Mouse (Mus musculus): ENCODE data around the gene Cfap57. TPM values are rescaled to one million over a fixed set of nuclear protein-coding genes. Genes with fewer than 3 reads are reported as not detected.

Gene Cfap57
- total and polyA plus RNA-seq, 3 experiments, result not detected

- no peaks in the 10 kb centered on the region for H3K4me1 ChIP-seq (ENCODE audit: control insufficient read depth in 1 of 2, insufficient read depth in 2 of 2)
- H3K27ac ChIP-seq (ENCODE audit: insufficient read depth, low read depth), result no peak within 1 kb of the TSS
- in situ Hi-C loops (cut with MboI; ENCODE audit: low pct_ligation_motif_present, low pct_unique_long_range_greater_than_20kb, low sequenced_read_pairs) (loop anchor here (10.0 kb wide), 1 partner anchor 516 kb away; the partner anchor contains the start of gene Zfp691), dilution Hi-C loops (cut with MboI; ENCODE audit: extremely low pct_ligation_motif_present, extremely low pct_unique_long_range_greater_than_20kb, low sequenced_read_pairs) (no loop called here)
- H3K9ac ChIP-seq (ENCODE audit: insufficient read depth, low read depth), result no peak within 1 kb of the TSS
- DNase-seq (ENCODE audit: extremely low read depth), result no peak
- TF ChIP-seq NELFE (IDR thresholded peaks at IDR 0.05; ENCODE audit: low read depth, low read length), result no peak
- no peak for TF ChIP-seq MYC (IDR thresholded peaks at IDR 0.05; ENCODE audit: low read depth, low read length)
- TF ChIP-seq JUN (IDR thresholded peaks at IDR 0.05; ENCODE audit: insufficient read depth, low read depth, low read length), result no peak
- TF ChIP-seq MAX (IDR thresholded peaks at IDR 0.05; ENCODE audit: low read length), result no peak
- no peaks in the 10 kb centered on the region for H3K79me2 ChIP-seq (replicated peaks; ENCODE audit: control insufficient read depth, extremely low read depth, insufficient read depth, poor library complexity, severe bottlenecking)
- H3K4me2 ChIP-seq (ENCODE audit: insufficient read depth, low read depth, poor library complexity, severe bottlenecking), result no peak within 1 kb of the TSS
- H3K9me3 ChIP-seq (replicated peaks; ENCODE audit: low read length), result no peaks in the 10 kb centered on the region
- H3K4me3 ChIP-seq (replicated peaks in 1 of 3; ENCODE audit: low read depth in 2 of 3, low read length in 2 of 3, poor library complexity in 1 of 3), result no peak within 1 kb of the TSS
- H3K36me3 ChIP-seq (replicated peaks in 1 of 2; ENCODE audit: control insufficient read depth in 1 of 2, insufficient read depth in 1 of 2, low read length in 1 of 2), result no peaks in the 10 kb centered on the region
- peaks cover 81% of the 10 kb centered on the region for H3K27me3 ChIP-seq (replicated peaks)
These were observed 38.1 kb upstream of the Cfap57 start, which contains the start of gene Olfr62 for GRCm38 (mm10) chr4:118658652-118659051. Gene Olfr62, plus strand, starts transcription at chr4:118658952.

- Histone ChIP-seq H3K4me2 (ENCODE audit: insufficient read depth, low read depth, poor library complexity, severe bottlenecking) (no peak overlapping the region), H3K9ac (ENCODE audit: insufficient read depth, low read depth) (no peak overlapping the region), H3K79me2 (replicated peaks; ENCODE audit: control insufficient read depth, extremely low read depth, insufficient read depth, poor library complexity, severe bottlenecking) (no peaks in the 10 kb centered on the region), H3K9me3 (replicated peaks; ENCODE audit: low read length) (no peaks in the 10 kb centered on the region), H3K27me3 (replicated peaks) (peaks cover 12% of the 10 kb centered on the region), H3K36me3 (replicated peaks in 1 of 2; ENCODE audit: control insufficient read depth in 1 of 2, insufficient read depth in 1 of 2, low read length in 1 of 2) (no peaks in the 10 kb centered on the region), H3K4me1 (ENCODE audit: control insufficient read depth in 1 of 2, insufficient read depth in 2 of 2) (no peaks in the 10 kb centered on the region), H3K27ac (ENCODE audit: insufficient read depth, low read depth) (no peak overlapping the region), H3K4me3 (replicated peaks in 1 of 3; ENCODE audit: low read depth in 2 of 3, low read length in 2 of 3, poor library complexity in 1 of 3) (no peak overlapping the region)
- DNase-seq (ENCODE audit: extremely low read depth), result peak; percentile 65
- TF ChIP-seq RAD21 (IDR thresholded peaks at IDR 0.05; ENCODE audit: low read depth, low read length) (peak; percentile 60), TCF12 (IDR thresholded peaks at IDR 0.05; ENCODE audit: low read depth, low read length) (no peak), GABPA (IDR thresholded peaks at IDR 0.05; ENCODE audit: insufficient replicate concordance, low read depth, low read length) (no peak), CHD2 (IDR thresholded peaks at IDR 0.05; ENCODE audit: low read length) (no peak), SMC3 (IDR thresholded peaks at IDR 0.05; ENCODE audit: low read depth, low read length) (peak; percentile 57), ETS1 (conservative IDR thresholded peaks at IDR 0.05; ENCODE audit: low read depth, low read length) (no peak), CTCF (conservative IDR thresholded peaks at IDR 0.05 in 1 of 2, IDR thresholded peaks at IDR 0.05 in 1 of 2; ENCODE audit: low read depth in 2 of 2, low read length in 2 of 2) (peak; percentile 75 to 88), ZKSCAN1 (IDR thresholded peaks at IDR 0.05; ENCODE audit: borderline replicate concordance, low read depth, low read length) (no peak), RCOR1 (conservative IDR thresholded peaks at IDR 0.05; ENCODE audit: low read depth, low read length) (no peak)
- in situ Hi-C loops (cut with MboI; ENCODE audit: low pct_ligation_motif_present, low pct_unique_long_range_greater_than_20kb, low sequenced_read_pairs), result loop anchor here (10.0 kb wide), 1 partner anchor 330 kb away; no protein-coding TSS in a partner anchor
- dilution Hi-C loops (cut with MboI; ENCODE audit: extremely low pct_ligation_motif_present, extremely low pct_unique_long_range_greater_than_20kb, low sequenced_read_pairs), result no loop called here
These were observed 24.7 kb upstream of the Cfap57 start for GRCm38 (mm10) chr4:118645234-118645633.
